10 mouse cellular contexts compared by ENCODE assay signal in the genomic region with DNA sequence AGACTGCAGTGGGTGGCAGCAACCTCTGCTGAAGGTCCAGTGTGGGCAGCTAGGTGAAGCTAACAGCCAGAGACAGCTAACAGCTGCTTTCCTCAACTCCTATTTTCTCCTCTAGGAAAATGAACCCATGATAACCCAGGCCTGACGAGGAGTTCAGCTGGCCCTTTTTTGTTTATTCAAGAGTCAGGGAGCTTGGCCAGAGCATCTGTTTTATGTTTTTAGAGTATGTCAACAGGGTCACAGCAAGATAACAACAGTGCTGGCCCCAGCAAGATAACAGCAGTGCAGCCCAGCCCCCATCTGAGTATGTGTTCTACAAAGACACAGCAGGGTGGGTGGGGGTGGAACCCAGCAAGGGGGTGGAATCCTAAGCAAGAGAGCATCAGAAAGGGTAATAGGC. TPM values are rescaled to one million over a fixed set of nuclear protein-coding genes. Genes with fewer than 3 reads are reported as not detected.
DNase-seq lines count a peak whose midpoint lies in the region; ATAC-seq and TF ChIP-seq lines count a peak whose summit lies in the region.
"Had no signal": no experiment of that assay in that cellular context is flagged by ENCODE, and none has a peak within 500 bp of the region (broad histone marks: within the 10 kb centered on the region; RNA-seq: fewer than 3 reads in every experiment).

No protein-coding gene starts in this region.

- peaks cover 74% of the 10 kb centered on the region for H3K4me1 ChIP-seq in kidney, embryonic 14.5 days (ENCODE audit: control insufficient read depth, insufficient read depth, low read length)
- H3K4me1 ChIP-seq in liver, embryonic 14.5 days (replicated peaks; ENCODE audit: control insufficient read depth in 2 of 2, insufficient read depth in 2 of 2, low read length in 1 of 2) = peaks cover 4 to 44% of the 10 kb centered on the region in 2 experiments
- H3K4me1 ChIP-seq in cerebellum, adult 2 months (ENCODE audit: control insufficient read depth, insufficient read depth, low read length) = no peaks in the 10 kb centered on the region; the same call in 1 of the 2 replicates
- H3K4me1 ChIP-seq: midbrain, embryonic 12.5 days had no signal

- H3K36me3 ChIP-seq in kidney, embryonic 14.5 days (ENCODE audit: control insufficient read depth, insufficient read depth, low read length) = no peaks in the 10 kb centered on the region
- H3K36me3 ChIP-seq in liver, embryonic 14.5 days (replicated peaks; ENCODE audit: control insufficient read depth, insufficient read depth, low read depth) = no peaks in the 10 kb centered on the region
- H3K36me3 ChIP-seq: intestine, embryonic 15.5 days; midbrain, embryonic 12.5 days had no signal

- 12% methylated on average over 1 of the region's 1 CpGs for WGBS in kidney, embryonic 14.5 days
- WGBS in liver, embryonic 14.5 days (ENCODE audit: insufficient replicate concordance) = 5% methylated on average over 1 of the region's 1 CpGs
- WGBS in cerebellum, adult 2 months = 59% methylated on average over 1 of the region's 1 CpGs

- intact Hi-C loops in left cerebral cortex, adult 2 months (cut with DNase I) = loop anchor here (2.0 kb wide), 1 partner anchor 35 kb away; no protein-coding TSS in a partner anchor

- peak overlapping the region; percentile 83 for H3K27ac ChIP-seq in left cerebral cortex, adult 2 months
- peak overlapping the region; percentile 47; the same call in 1 of the 2 replicates for H3K27ac ChIP-seq in kidney, embryonic 14.5 days (ENCODE audit: low read depth, low read length)
- no peak overlapping the region for H3K27ac ChIP-seq in liver, embryonic 14.5 days
- no peak overlapping the region for H3K27ac ChIP-seq in cerebellum, adult 2 months (ENCODE audit: insufficient read depth, low read length)
- H3K27ac ChIP-seq: intestine, embryonic 15.5 days; midbrain, embryonic 12.5 days had no signal

- no peak overlapping the region for H3K9ac ChIP-seq in kidney, embryonic 14.5 days (ENCODE audit: low read depth, low read length)
- H3K9ac ChIP-seq in liver, embryonic 14.5 days (replicated peaks) = no peak overlapping the region
- H3K9ac ChIP-seq: intestine, embryonic 15.5 days; midbrain, embryonic 12.5 days had no signal

- no peaks in the 10 kb centered on the region for H3K9me3 ChIP-seq in kidney, embryonic 14.5 days (ENCODE audit: control insufficient read depth, low read length)
- H3K9me3 ChIP-seq in liver, embryonic 14.5 days (ENCODE audit: control insufficient read depth, low read length) = no peaks in the 10 kb centered on the region
- H3K9me3 ChIP-seq: intestine, embryonic 15.5 days; midbrain, embryonic 12.5 days had no signal

- no peak overlapping the region for H3K4me3 ChIP-seq in left cerebral cortex, adult 2 months
- H3K4me3 ChIP-seq in kidney, embryonic 14.5 days (ENCODE audit: low read length) = no peak overlapping the region
- H3K4me3 ChIP-seq in liver, embryonic 14.5 days (ENCODE audit: insufficient read depth in 1 of 2, low read depth in 2 of 2, low read length in 2 of 2) = no peak overlapping the region
- H3K4me3 ChIP-seq in cerebellum, adult 2 months (replicated peaks; ENCODE audit: insufficient read depth, low read depth, low read length) = no peak overlapping the region
- H3K4me3 ChIP-seq: intestine, embryonic 15.5 days; midbrain, embryonic 12.5 days had no signal

- no peak overlapping the region; the same call in 1 of the 2 replicates for H3K4me2 ChIP-seq in kidney, embryonic 14.5 days (replicated peaks; ENCODE audit: low read depth, low read length)
- no peak overlapping the region for H3K4me2 ChIP-seq in liver, embryonic 14.5 days (ENCODE audit: low read depth)
- H3K4me2 ChIP-seq: intestine, embryonic 15.5 days; midbrain, embryonic 12.5 days had no signal

- TF ChIP-seq EP300 in liver, embryonic 14.5 days (IDR thresholded peaks at IDR 0.05; ENCODE audit: low read depth) = no peak

- TF ChIP-seq POLR2A in cerebellum, adult 2 months (IDR thresholded peaks at IDR 0.05; ENCODE audit: borderline replicate concordance, insufficient read depth, low read length) = no peak

- TF ChIP-seq CTCF in left cerebral cortex, adult 2 months (IDR thresholded peaks at IDR 0.05) = no peak
- no peak for TF ChIP-seq CTCF in liver, embryonic 14.5 days (IDR thresholded peaks at IDR 0.05; ENCODE audit: low read depth)
- TF ChIP-seq CTCF in cerebellum, adult 2 months (IDR thresholded peaks at IDR 0.05; ENCODE audit: borderline replicate concordance, insufficient read depth, low read depth, low read length) = no peak

- ATAC-seq in kidney, embryonic 14.5 days (ENCODE audit: low FRiP score, low TSS enrichment) = peak; percentile 15; the same call in 1 of the 2 replicates
- peak; percentile 69 for ATAC-seq in liver, embryonic 14.5 days (ENCODE audit: insufficient read depth)
- ATAC-seq: intestine, embryonic 15.5 days had no signal

- no peak for DNase-seq in left cerebral cortex, adult 2 months (ENCODE audit: extremely low spot score in 1 of 2, low spot score in 2 of 2)
- no peak for DNase-seq in left cerebral cortex, adult 9 months (ENCODE audit: low spot score in 2 of 2)
- DNase-seq in embryo, embryonic 9.5 days (ENCODE audit: extremely low spot score) = peak; percentile 47
- DNase-seq in liver, embryonic 14.5 days (ENCODE audit: low read depth in 3 of 3, low spot score in 3 of 3) = peak in 1 of 3 experiments; percentile 27
- no peak for DNase-seq in frontal cortex, postnatal 14 days (ENCODE audit: low spot score in 2 of 2)
- DNase-seq in layer of hippocampus, adult 9-10 months (ENCODE audit: low spot score) = no peak
- DNase-seq in cerebellum, adult 2 months = no peak

- no peaks in the 10 kb centered on the region for H3K27me3 ChIP-seq in kidney, embryonic 14.5 days (ENCODE audit: control insufficient read depth, insufficient read depth, low read length)
- no peaks in the 10 kb centered on the region for H3K27me3 ChIP-seq in liver, embryonic 14.5 days (ENCODE audit: control insufficient read depth, insufficient read depth, low read length)
- no peaks in the 10 kb centered on the region for H3K27me3 ChIP-seq in cerebellum, adult 2 months (ENCODE audit: control insufficient read depth, insufficient read depth, low read length)
- H3K27me3 ChIP-seq: intestine, embryonic 15.5 days had no signal

RNA-seq across cellular contexts. Expression of gene Dact2, which starts 30.6 kb away (rescaled TPM):
- 100 to 1,000 TPM in 1 of 2 experiments, 10 to 100 TPM in 1; 58.6 to 100 TPM for total RNA-seq in left cerebral cortex, adult 2 months (2021)
- polyA plus RNA-seq in kidney, embryonic 14.5 days (2014; fragmentation: Nextera tagmentation; extraction: Ambion mirVana) = 16.4 and 21.0 TPM in 2 replicates
- 0.84 and 0.98 TPM in 2 replicates for polyA plus RNA-seq in liver, embryonic 14.5 days (2012; rRNA removed)
- polyA plus RNA-seq in liver, embryonic 14.5 days (2014; fragmentation: Nextera tagmentation; extraction: Ambion mirVana) = 0.47 and 0.90 TPM in 2 replicates
- polyA plus RNA-seq in cerebellum, adult 2 months (2012; rRNA removed) = 6.5 and 7.2 TPM in 2 replicates

Comparison
In these comparisons a context has a peak if more than half of its experiments do, and no peak if none do; other contexts are left out.
1. H3K27ac ChIP-seq: peak in left cerebral cortex, adult 2 months (single experiment) and kidney, embryonic 14.5 days (single experiment); none in liver, embryonic 14.5 days (single experiment) and cerebellum, adult 2 months (single experiment).